Mouse (Mus musculus) fibroblast of lung, adult 2 months (primary cell): ENCODE measurements around the gene Irx2.

Source experiments
- DNase-seq: peaks from one replicate; pipeline ENCODE4 v3.0.0-alpha.2; 2011; ENCODE audit warnings: low read depth

Gene Irx2

DNA sequence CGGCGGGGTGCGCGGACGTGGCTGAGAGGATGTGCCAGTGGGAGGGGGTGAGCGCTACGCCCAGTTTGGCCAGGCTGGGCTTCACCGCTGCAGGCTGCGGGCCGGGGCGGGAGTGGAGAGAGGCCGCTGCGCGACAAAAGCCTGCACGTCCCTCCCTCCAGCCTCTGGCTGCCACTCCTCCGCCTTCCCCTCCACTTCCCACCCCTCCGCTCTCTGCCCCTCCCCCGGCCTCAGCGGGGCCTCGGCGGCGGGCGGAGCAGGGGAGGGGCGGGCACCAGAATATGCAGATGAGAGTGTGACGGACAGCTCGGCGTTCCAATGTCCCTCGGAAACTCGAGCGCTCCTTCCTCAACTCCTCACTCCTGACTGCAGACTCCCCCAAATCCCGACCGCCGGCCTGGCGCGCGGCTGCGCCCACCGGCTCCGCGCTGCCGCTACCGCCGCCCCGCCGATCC is at the start of gene Irx2:
Irx2 (plus strand) TSS at position 359 of the 455 bp plus-strand sequence.
- DNase-seq: peak; percentile 93

DNA sequence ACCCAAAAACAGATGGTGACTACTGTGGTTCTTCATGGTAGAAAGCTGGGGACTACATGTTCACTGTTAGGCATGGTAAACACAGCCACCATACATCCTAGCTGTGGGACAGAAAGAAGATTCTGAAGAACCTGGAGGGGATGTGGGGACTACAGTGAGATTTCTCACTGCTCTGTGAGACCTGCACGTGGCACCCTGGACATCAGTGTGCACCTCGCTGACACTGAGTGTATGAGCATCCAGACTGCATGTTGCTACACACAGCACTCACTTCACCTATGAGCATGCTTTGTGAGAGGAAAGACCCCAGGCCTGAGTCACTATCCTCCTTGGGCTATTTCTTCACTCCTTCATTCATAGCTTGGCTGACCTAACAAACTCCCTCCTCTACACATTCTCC is 47.3 kb upstream of the Irx2 start:
- DNase-seq: no peak

DNA sequence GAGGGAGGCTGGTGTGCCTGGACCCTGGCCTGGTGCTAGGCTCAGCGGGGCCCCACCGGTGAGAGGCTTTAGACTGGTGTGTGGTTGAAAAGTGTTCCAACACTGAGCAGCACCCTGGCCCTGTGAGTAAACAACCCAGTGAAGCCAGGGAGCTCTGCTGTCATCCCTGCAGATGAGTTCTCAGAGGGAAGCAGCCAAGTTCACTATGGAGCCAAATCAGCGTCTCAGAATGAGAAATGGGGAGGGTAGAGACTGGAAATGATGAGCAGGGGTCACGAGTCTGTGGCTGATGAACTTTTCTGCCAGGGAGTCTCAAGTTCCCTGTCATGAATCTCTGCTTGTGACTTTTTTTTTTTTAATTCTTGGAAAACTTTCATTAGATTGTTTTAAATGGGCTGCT is 36.1 kb upstream of the Irx2 start:
- no peak for DNase-seq

DNA sequence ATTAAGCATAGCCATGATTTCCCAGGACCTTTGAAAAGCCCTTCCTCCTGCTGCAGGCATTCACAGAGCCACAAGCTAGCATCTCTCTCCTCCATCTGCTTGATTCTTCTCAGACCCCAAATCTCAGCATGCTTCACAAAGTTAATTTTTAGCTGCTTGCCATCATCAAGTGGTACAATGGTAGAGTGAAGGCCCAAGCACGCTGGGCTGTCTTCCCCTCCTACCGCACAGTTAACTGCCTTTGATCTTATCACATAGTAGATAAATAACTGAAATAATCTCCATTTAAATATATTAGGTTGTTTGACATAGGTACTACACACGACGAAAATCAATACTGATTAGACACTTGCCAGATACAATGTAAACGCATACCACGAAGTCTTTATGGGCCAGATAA is 35.3 kb upstream of the Irx2 start:
- no peak for DNase-seq

DNA sequence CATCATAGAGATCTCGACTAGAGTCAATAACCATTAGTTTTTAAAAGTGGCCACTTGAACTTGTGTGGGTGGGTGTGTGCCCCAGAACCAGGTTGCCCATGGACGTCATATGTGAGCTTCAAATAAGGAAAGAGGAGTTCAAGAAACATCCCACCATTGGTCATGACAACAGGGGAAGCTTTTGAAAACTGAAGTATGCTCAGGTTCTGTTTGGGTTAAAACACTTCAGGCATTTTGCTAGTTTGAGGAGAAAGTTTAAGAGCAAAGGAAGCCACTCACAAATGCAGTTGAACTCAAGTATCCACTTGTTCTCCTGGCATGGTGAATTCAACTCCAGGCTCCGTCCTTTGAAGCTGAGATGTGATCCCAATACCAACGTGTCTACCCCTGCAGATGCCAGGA is 34.9 kb upstream of the Irx2 start:
- DNase-seq: no peak

DNA sequence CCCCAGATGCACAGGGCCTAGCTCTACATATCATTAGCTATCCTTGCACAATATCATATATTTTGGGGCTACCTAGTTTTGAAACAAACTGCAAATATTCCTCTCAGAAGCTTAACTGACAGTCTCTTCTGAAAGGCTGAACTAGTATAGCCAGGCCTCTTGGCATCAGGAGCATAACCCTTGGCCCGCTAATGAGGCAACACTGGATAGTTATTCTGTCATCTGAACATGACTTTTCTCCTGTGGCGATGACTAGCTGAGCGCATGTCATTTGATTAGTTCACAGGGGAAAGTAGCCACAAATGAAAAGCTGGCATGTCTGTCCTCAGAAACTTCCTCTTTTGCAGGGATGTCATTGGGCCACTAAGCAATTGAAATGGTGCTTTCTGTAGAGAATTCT is 29.4 kb upstream of the Irx2 start:
- no peak for DNase-seq

DNA sequence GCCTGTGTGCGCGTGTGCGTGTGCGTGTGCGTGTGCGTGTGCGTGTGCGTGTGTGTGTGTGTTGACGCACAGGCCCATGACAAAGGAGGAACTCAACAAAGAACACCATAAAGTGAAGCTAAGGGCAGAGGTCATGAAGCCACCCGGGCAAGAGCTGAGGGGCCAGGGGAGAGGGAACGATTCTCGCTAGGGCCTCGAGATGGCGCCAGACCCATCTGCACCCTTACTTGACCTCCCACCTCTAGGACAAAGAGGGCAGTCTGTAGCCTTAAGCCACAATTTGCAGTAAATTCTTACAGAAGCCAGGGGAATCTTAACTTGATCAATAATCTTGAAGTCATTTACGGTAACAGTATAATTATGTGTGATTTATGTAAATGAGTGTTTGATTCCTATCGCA is 19.9 kb upstream of the Irx2 start:
- DNase-seq: no peak

DNA sequence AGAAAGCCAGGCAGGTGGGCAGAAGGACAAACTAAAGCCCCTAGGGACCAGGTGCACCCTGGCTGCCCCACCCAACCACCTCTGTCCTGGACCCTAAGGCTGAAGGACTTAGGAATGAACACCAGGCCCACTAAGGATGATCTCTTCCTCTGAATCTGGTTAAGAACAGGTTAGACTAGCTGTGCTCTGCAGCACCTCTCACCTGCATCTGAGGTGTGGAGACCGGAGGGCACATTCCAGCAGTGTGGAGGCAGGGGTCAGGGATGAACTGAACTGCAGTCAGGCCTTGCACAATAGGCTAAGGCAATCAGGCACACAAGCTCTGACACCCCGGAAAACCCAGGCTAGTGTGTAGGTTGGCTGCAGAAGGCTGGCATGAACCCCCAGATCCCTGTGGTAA is 18.3 kb upstream of the Irx2 start:
- DNase-seq: no peak

DNA sequence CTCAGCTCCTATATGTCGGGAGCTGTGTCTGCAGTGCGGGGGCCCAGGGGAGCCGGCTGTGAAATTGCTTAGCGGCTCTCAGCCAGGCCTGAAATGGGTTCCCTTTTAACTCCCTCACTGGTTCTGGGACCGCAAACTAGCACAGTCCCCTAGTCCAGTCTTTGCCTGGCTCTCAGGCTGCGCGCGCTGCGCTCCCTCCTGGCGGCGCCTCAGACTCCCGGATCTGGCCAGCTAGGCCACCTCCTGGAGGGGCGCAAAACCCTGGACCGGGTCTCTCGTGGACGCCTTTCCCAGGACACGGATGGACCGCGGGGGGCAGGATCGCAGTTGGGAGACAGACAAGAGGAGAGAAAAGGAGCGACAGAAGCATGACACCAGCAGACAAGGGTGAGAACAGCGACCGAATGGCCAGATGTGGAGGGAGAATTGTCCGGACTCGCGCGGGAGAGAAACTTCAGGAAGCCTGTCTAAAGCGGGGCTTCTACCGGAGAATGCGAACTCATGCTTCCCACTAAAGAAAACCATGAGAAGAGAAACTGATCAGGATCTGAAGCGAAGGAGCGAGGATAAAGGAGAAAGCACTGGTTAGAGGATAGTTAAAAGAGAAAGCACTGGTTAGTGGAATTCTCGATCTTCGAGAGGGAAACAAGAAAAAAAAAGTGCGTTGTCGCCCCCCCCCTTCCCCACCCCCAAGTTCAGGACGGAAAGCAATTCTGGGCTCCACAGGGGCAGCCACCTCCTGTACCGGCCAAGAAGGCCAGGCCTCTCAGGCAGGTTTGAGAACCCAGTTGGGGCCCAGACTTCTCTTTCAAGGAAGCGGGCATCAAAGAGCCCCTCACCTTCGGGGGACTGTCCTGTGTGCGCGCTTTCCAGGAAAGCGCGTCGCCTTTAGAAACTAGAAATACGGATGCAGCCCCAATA is 4.4 kb upstream of the Irx2 start:
- no peak for DNase-seq

DNA sequence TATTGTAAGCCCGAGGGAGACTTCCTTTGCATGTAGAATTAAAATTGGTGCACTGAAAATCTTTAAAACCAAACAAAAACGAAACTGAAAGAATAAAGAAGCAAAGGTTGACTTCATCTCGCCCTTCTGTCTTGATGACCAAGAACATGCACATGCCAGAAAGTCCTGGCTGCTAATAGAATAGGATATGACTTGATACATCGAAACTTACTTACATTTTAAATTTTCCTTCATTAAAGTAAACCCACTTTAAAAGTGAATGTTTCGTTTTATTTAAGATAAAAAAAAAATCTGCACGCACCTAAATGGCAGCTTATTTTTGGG is 3.8 kb upstream of the Irx2 start:
- no peak for DNase-seq

DNA sequence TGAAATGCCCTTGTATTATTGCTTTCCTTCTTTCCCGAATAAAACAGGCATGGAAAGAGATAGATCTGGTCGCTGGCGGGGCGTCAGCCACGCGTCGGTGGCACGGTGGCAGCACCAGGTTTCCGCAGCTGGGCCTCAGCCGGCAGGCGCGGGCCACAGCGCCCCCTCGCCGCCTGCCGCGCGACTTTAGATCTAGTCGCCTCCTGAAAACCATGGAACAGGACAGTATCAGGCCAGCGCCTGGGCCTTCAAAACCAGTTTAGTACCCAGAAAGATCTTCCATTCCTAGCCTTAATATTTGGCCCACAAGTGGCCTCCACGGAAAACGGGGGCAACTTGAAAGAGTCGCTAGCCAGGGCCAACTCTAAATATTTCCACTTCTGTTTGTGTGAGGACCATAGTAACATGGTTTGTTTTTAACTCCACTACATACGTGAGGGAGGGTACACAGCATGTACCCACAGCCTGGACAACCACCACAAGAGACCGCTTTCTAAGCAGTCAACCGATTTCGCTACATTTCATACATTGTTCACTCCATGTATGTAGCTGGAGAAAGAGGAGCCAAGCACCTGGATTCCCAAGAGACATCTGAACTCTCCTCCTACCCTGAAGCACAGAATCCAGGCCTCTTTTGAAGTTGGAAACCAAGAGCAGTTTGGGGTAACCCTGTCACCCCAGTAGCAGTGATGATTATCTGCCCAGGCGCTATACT is 3.2 kb upstream of the Irx2 start:
- no peak for DNase-seq

DNA sequence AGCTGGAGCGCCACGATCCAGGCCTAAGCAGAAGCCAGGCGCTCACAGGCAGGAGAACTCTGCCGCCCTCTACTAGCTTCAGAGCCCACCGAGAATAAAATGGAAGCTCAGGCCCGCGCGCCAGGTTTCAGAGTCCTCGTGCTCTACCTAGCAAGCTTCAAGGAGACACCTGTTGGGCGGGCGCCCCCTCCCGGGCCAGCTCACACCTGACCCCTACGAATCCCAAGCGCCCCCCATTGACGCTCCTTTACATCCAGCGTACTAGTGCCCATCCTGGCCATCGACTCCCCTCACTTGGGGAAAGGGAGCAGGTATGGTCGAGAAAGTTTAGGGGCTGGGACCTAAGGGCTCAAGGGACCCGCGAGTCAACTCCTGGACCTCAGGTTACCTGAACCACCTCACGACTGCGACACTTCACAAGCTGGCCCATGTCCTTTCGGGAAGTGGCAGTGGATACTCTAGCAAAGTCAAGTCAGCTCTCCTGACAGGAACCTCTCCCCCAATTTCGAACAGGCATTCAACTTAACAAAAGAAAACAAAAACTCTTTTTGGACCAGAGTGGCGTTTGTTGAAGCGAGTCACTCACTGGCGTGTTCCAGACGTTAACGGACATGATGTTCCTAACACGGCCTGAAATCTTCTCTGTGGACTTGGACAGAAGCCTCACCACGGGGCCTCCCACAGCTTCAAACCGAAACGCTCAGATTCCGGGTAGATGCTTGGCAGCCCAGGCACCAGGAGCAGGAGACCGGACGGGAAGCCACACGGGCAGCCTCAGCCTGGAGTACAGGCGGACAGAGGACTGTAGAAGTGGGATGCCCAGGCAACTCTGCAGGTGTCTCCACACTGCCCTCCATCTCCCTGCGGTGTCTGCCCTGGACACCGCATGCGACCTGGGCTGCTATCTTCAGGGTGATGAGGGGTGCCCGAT is 964 bp upstream of the Irx2 start:
- no peak for DNase-seq

DNA sequence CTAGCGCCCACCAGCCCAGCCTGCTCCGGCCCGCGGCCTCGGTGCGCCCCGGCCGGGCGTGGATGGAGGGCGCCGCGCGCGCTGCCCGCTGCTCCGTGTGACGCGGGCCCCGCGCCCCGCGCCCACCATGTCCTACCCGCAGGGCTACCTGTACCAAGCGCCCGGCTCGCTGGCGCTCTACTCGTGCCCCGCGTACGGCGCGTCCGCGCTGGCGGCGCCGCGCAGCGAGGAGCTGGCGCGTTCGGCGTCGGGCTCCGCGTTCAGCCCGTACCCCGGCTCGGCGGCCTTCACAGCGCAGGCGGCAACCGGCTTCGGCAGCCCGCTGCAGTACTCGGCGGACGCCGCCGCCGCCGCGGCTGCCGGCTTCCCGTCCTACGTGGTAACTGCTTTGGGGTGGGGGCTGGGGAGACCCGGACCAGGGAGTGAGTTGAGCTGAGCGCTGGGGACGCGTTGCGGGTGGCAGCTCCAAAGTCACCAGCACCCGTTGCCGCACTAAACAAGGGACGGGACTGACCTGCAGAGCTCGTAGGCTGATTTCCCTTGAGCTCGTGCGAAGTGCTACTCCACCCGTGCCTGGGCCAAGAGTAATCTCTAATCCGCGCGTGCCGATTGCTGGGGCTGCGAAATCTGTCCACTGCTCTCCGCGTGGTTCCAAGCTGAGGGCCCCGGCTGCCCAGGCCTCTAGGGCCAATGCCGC is 463 bp downstream of the Irx2 start:
- no peak for DNase-seq

DNA sequence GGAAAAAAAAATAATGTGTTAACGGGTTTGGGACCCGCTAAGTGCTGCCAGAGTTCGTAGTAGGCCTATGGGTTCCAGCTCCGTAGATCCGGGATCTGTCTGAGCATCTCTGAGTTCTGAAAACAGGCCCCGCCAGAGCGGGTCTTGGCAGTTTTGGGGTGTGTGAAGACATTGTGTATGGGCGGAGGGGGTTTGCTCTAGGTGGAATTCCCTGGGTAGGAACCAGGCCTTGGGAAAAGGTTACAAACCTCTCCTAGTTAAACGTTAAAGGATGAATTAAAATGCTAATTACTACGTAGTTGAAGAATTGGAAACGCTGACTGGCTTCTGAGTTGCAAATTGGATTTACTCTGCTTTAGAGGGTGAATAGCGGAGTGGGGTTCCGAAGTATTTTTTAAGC is 1.2 kb downstream of the Irx2 start:
- no peak for DNase-seq

DNA sequence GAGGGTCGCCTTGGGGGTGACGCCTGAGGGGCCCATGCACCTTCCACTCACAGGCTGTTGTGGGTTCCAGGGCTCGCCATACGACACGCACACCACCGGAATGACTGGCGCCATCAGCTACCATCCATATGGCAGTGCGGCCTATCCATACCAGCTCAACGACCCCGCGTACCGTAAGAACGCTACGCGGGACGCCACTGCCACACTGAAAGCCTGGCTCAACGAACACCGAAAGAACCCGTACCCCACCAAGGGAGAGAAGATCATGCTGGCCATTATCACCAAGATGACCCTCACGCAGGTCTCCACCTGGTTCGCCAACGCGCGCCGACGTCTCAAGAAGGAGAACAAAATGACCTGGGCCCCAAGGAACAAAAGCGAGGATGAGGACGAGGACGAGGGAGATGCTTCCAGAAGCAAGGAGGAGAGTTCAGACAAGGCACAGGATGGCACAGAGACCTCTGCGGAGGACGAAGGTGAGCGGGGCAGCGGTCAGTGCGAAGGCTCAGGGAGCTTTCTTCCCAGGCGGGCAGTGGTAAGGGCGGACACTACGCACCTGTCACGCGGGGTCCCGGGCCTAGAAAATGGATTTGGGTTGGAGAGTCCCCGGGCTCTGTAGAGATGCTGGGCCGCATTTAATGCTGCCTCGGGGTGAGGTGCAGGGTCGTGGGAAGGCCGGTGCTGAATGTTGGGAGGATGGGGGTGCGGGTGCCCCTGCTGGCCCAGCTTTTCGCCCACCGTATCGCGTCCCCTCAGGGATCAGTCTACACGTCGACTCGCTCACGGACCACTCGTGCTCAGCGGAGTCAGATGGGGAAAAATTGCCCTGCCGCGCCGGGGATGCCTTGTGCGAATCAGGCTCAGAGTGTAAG is 2.1 kb downstream of the Irx2 start:
- no peak for DNase-seq

DNA sequence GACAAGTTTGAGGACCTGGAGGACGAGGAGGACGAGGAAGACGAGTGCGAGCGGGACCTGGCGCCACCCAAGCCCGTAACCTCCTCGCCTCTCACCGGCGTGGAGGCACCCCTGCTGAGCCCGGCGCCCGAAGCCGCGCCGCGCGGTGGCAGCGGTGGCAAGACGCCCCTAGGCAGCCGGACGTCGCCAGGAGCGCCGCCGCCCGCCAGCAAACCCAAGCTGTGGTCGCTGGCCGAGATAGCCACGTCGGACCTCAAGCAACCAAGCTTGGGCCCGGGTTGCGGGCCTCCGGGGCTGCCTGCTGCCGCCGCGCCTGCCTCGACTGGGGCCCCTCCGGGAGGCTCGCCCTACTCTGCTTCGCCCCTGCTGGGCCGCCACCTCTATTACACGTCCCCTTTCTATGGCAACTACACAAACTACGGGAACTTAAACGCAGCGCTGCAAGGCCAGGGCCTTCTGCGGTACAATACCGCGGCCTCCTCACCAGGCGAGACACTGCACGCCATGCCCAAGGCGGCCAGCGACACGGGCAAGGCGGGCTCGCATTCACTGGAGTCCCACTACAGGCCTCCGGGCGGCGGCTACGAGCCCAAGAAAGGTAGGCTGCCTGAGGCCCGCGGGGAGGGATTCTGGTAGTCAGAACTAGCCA is 2.9 kb downstream of the Irx2 start:
- DNase-seq: no peak

DNA sequence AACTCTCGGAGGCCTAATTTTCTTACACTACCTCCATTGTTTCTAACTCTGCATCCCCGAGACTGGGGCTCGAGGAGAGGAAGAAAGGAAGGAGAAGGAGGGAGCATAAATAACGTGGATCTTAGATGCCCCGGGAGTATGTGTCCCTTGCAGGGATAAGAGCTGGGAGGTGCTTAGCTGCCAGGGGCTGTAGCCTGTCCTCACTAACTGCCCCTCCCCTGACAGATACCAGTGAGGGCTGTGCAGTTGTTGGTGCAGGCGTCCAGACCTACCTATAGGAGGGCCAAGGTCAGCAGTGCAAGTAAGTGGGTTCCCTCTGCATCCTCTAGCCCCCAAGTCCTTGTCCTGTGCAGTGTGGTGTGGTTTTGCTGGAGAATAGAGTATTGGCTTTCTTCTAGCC is 3.7 kb downstream of the Irx2 start:
- DNase-seq: no peak

DNA sequence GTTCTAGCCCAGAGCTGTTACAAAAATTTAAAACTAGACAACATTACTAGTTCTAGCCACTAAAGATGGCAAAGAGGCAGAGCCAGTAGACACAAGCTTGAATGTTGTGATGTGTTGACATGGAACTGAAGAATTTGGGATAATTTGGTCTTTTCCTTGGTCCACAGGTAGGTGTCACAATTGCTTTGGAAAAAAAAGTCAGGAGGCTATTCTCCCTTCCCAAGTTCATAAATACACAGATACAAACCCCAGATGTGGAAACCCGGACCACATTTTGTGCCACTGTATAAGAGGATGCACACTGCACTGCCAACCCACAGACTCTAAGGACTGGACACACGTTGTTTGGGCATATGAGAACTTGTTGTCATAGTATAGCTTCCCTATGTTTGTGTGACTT is 4.5 kb downstream of the Irx2 start:
- no peak for DNase-seq

DNA sequence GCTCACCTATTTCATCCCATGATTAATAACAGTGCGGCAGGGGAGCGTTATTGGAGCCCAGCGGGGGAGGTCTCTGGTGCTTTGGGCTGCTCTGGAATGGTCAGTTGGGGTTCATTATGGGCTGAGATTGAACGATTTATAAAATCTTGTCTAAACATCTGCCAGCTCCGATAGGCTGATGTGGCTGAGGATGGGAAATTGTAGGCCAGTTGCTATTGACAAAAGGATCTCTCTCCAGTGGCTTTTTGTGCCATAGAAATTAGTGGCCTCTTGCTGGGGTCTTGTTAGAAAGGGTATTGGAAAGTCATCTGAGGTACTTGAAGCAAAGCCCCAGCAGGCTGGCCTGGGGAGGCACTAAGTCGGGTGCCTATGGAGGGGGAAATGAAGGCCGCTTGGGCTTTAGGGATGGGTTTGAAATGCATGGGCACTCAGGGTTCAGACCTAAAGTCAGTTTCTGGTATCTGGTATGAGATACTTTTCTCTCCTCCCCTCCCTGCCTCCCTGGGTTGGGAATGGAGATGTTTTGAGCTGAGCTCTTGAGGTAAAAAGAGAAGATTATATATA is 6.2 kb downstream of the Irx2 start:
- DNase-seq: no peak

DNA sequence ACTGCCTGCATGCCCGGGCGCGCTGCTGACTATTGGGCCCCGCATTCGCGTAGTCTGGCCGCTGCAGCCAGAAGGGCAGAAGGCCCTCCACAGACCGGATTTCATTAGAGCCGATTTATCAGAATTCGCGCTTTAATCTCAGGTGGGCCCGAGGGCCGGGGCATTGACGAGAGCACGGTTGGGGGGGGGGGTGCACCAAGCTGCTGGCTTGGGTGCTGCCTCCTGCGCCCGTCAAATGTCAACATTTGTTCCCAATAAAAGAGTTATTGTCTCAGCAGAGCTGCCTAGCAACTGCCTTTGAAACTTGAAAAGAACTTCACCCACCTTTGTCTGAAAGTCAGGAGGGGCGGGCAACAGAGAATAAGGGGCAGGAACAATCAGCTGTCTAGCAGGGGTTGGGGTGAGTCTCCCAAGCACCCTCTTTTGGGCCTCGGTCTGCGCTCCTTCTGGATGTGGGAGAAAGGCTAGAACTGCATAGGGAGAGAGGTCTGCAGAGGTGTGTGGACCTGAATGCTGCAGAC is 7.8 kb downstream of the Irx2 start:
- no peak for DNase-seq
